Comparison of ENCODE assay signal across 12 mouse cellular contexts in the genomic region with DNA sequence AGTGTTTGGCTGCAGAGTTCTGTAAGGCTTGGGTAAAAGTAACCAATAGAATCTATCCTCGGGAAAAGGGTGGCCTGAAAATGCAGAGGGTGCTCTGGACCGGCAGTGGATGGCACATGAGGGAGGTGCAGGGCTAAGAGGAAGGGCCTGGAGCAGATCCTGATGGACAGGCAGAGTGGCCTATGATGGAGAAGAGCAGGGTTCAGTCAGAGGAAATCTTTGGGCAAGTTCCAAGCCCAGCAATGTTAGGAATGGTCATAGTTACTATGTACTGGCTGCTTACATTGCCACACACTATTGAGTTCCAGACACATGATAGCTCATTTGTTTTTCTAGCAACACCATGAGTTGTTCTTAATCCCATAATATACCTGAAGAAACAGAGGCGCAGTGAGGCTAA.
A peak's percentile ranks its signal among the peaks of the same experiment; 100 is the strongest.
DNase-seq lines count a peak whose midpoint lies in the region; ATAC-seq lines count a peak whose summit lies in the region.
"Had no signal": no experiment of that assay in that cellular context is flagged by ENCODE, and none has a peak within 500 bp of the region (broad histone marks: within the 10 kb centered on the region; RNA-seq: fewer than 3 reads in every experiment).

No protein-coding gene starts in this region.

- no peak overlapping the region for H3K9ac ChIP-seq in kidney, embryonic 14.5 days (ENCODE audit: low read depth, low read length)
- H3K9ac ChIP-seq in forebrain, embryonic 13.5 days, result no peak overlapping the region
- H3K9ac ChIP-seq: forebrain, embryonic 15.5 days; hindbrain, embryonic 12.5 days had no signal

- H3K27me3 ChIP-seq in kidney, embryonic 14.5 days (ENCODE audit: control insufficient read depth, insufficient read depth, low read length), result no peaks in the 10 kb centered on the region
- H3K27me3 ChIP-seq in forebrain, embryonic 13.5 days, result no peaks in the 10 kb centered on the region
- H3K27me3 ChIP-seq: forebrain, embryonic 15.5 days; hindbrain, embryonic 12.5 days had no signal

- peak; percentile 67 for DNase-seq in adrenal gland, postnatal 14 days
- DNase-seq in adrenal gland, adult 18-20 months (ENCODE audit: low spot score in 2 of 2), result no peak
- DNase-seq in kidney, adult 11 months, result peak; percentile 63
- DNase-seq in kidney, adult 9 months, result peak; percentile 52
- DNase-seq in lung, postnatal 14 days, result peak; percentile 75
- no peak for DNase-seq in gastrocnemius, postnatal 14 days
- DNase-seq: gastrocnemius, postnatal 25 days had no signal

- H3K4me3 ChIP-seq in kidney, embryonic 14.5 days (ENCODE audit: low read length), result no peak overlapping the region
- no peak overlapping the region for H3K4me3 ChIP-seq in forebrain, embryonic 13.5 days
- H3K4me3 ChIP-seq: forebrain, embryonic 15.5 days; hindbrain, embryonic 12.5 days had no signal

- peaks cover 13% of the 10 kb centered on the region for H3K36me3 ChIP-seq in kidney, embryonic 14.5 days (ENCODE audit: control insufficient read depth, insufficient read depth, low read length)
- peaks cover 25% of the 10 kb centered on the region for H3K36me3 ChIP-seq in forebrain, embryonic 13.5 days (ENCODE audit: poor library complexity, severe bottlenecking)
- H3K36me3 ChIP-seq: G1E had no signal

- H3K27ac ChIP-seq in kidney, embryonic 14.5 days (ENCODE audit: low read depth, low read length), result no peak overlapping the region
- H3K27ac ChIP-seq in forebrain, embryonic 13.5 days, result no peak overlapping the region
- H3K27ac ChIP-seq: forebrain, embryonic 15.5 days had no signal

- WGBS in kidney, embryonic 14.5 days, result 81% methylated on average over 3 of the region's 3 CpGs
- WGBS in forebrain, embryonic 13.5 days, result 88% methylated on average over 3 of the region's 3 CpGs

- H3K4me1 ChIP-seq in kidney, embryonic 14.5 days (ENCODE audit: control insufficient read depth, insufficient read depth, low read length), result 0 out of 2 replicates have a peak, but pooled peaks cover 3% of the 10 kb centered on the region
- H3K4me1 ChIP-seq in forebrain, embryonic 13.5 days, result peaks cover 7% of the 10 kb centered on the region

- H3K9me3 ChIP-seq in kidney, embryonic 14.5 days (ENCODE audit: control insufficient read depth, low read length), result no peaks in the 10 kb centered on the region
- no peaks in the 10 kb centered on the region for H3K9me3 ChIP-seq in forebrain, embryonic 13.5 days (replicated peaks)
- H3K9me3 ChIP-seq: forebrain, embryonic 15.5 days; hindbrain, embryonic 12.5 days had no signal

- H3K4me2 ChIP-seq in kidney, embryonic 14.5 days (replicated peaks; ENCODE audit: low read depth, low read length), result no peak overlapping the region
- H3K4me2 ChIP-seq in forebrain, embryonic 13.5 days, result no peak overlapping the region
- H3K4me2 ChIP-seq: forebrain, embryonic 15.5 days; hindbrain, embryonic 12.5 days had no signal

- no peak for ATAC-seq in kidney, embryonic 14.5 days (ENCODE audit: low FRiP score, low TSS enrichment)
- ATAC-seq in forebrain, embryonic 13.5 days, result no peak
- ATAC-seq: forebrain, embryonic 15.5 days had no signal

- intact Hi-C loops in gastrocnemius, postnatal 14 days (cut with DNase I; ENCODE audit: low total_unique reads), result no loop called here

Comparison
In these comparisons a context has a peak if more than half of its experiments do, and no peak if none do; other contexts are left out.
1. DNase-seq: peak in adrenal gland, postnatal 14 days (single experiment), kidney, adult 11 months (single experiment), kidney, adult 9 months (single experiment) and lung, postnatal 14 days (single experiment); none in adrenal gland, adult 18-20 months (0 of 2) and gastrocnemius, postnatal 14 days (single experiment).